Mouse (Mus musculus) hindbrain, embryonic 14.5 days (tissue): ENCODE results near the gene Opalin. TPM values are rescaled to one million over a fixed set of nuclear protein-coding genes. Genes with fewer than 3 reads are reported as not detected.

Experiments
- ATAC-seq: fragments of 200-750 bp; cut with Nextera tagmentation; 2 replicates; pipeline ENCODE4 v1.8.0; 2017; ENCODE audit warnings: moderate number of reproducible peaks, mild to moderate bottlenecking, moderate TSS enrichment, moderate library complexity; ENCODE audit not compliant: low FRiP score
- DNase-seq: peaks from one replicate; pipeline ENCODE4 v3.0.0-alpha.2; 2015; ENCODE audit warnings: low spot score
- H3K27ac ChIP-seq: fragments of 300-500 bp; sonication (generic); 2 replicates; pipeline ENCODE4 v1.5.1; 2014; ENCODE audit warnings: mild to moderate bottlenecking, moderate library complexity
- H3K27me3 ChIP-seq: fragments of 300-500 bp; sonication (generic); 2 replicates; pipeline ENCODE4 v1.6.1; 2014; ENCODE audit warnings: mild to moderate bottlenecking, low read length, mixed read lengths; ENCODE audit not compliant: control insufficient read depth, insufficient read depth
- H3K36me3 ChIP-seq: fragments of 300-500 bp; sonication (generic); replicated peaks from 2 replicates; pipeline ENCODE4 v1.6.1; 2014; ENCODE audit not compliant: control insufficient read depth, insufficient read depth
- H3K4me1 ChIP-seq: fragments of 300-500 bp; sonication (generic); replicated peaks from 2 replicates; pipeline ENCODE4 v1.6.1; 2014; ENCODE audit warnings: antibody characterized with exemption, low read length, mixed read lengths; ENCODE audit not compliant: control insufficient read depth, insufficient read depth
- H3K4me2 ChIP-seq: fragments of 300-500 bp; sonication (generic); replicated peaks from 2 replicates; pipeline ENCODE4 v1.6.1; 2014; ENCODE audit warnings: mild to moderate bottlenecking, moderate library complexity
- H3K4me3 ChIP-seq: fragments of 300-500 bp; sonication (generic); replicated peaks from 2 replicates; pipeline ENCODE4 v1.5.1; 2014; ENCODE audit warnings: mild to moderate bottlenecking, low read length
- H3K9ac ChIP-seq: fragments of 300-500 bp; sonication (generic); 2 replicates; pipeline ENCODE4 v1.6.1; 2014
- H3K9me3 ChIP-seq: fragments of 300-500 bp; sonication (generic); 2 replicates; pipeline ENCODE4 v1.6.1; 2016; ENCODE audit warnings: low read length; ENCODE audit not compliant: control insufficient read depth
- WGBS: fragments of 180-500 bp; shearing (Covaris S2); extraction: QIAGEN DNeasy Blood & Tissue Kit; methylation state at CpG from one replicate; pipeline ENCODE4 v1.1.7; 2014; 5-methylcytosine and 5-hydroxymethylcytosine counted together
- polyA plus RNA-seq: library from polyadenylated mRNA; unstranded; fragments of >200 nt; fragmentation: Nextera tagmentation; extraction: Ambion mirVana; gene quantifications from 2 replicates; pipeline ENCODE4 v1.2.1, GENCODE M21; 2014

Gene Opalin
- polyA plus RNA-seq, 1 experiment from 2014 or later: not detected

DNA sequence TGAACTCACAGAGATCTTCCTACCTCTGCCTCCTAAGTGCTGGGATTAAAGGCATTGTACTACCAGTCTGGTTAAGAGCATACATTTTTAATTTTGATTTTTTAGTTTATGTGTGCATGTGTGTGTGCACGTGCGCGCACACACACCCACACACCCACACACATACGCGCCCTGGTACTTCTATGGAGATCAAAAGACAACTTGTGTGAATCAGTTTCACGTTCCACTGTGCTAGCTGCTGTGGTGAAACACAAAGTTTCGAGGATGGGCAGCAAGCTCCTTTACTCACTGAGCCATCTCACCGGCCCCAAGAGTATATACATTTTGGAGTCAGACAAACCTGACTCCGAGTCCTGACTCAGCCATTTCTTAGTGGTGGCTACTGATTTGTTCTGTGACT, 49.3 kb downstream of the Opalin start:
- Histone ChIP-seq H3K9me3 (no peaks in the 10 kb centered on the region), H3K27ac (no peak overlapping the region), H3K9ac (no peak overlapping the region), H3K4me1 (no peaks in the 10 kb centered on the region), H3K36me3 (no peaks in the 10 kb centered on the region), H3K4me2 (no peak overlapping the region), H3K27me3 (no peaks in the 10 kb centered on the region), H3K4me3 (no peak overlapping the region)
- no peak for ATAC-seq
- no peak for DNase-seq
- 92% methylated on average over 9 of the region's 9 CpGs for WGBS

DNA sequence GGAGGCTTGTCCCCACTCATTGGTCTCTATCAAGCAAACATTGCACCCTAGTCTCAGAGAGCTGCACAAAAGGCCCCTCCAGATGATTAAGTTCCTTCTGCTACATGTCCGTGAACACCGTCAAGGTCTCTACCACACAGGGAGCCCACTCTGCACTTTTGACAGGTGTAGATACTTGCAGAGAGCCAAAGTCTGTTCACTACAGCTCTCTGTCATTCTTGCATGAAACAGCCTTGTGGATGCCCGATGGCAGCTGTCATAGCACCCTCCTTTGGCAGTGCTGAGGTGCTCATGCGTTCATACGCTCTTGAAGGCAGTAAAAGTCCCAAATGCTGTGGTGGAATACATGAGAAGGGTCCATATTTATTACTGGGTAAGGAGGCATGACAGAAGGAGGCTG, 49.9 kb downstream of the Opalin start:
- WGBS: 93% methylated on average over 5 of the region's 5 CpGs
- H3K36me3 ChIP-seq: no peaks in the 10 kb centered on the region

DNA sequence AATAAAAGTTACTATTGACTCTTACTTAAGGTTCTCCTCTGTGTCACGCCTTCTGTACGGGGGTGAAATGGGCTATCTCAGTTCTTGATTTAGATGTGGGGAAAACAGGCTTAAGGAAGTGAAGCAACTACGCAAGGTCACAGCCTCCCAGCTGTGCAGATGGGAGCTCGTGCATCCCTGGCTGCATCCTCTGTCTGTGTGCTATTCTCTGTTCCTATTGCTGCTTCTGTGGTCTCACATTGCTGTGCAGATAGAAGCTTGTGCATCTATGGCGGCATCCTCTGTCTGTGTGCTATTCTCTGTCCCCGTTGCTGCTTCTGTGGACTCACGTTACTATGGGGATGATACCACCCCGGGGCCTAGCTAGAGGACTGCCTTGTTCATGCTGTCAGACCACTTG, 50.4 kb downstream of the Opalin start:
- ATAC-seq (no peak), DNase-seq (no peak)
- H3K9ac ChIP-seq: no peak overlapping the region
- no peak overlapping the region for H3K4me3 ChIP-seq
- no peaks in the 10 kb centered on the region for H3K4me1 ChIP-seq
- no peak overlapping the region for H3K4me2 ChIP-seq
- no peaks in the 10 kb centered on the region for H3K9me3 ChIP-seq
- no peaks in the 10 kb centered on the region for H3K36me3 ChIP-seq
- H3K27ac ChIP-seq: no peak overlapping the region
- H3K27me3 ChIP-seq: no peaks in the 10 kb centered on the region
- WGBS: 81% methylated on average over 8 of the region's 8 CpGs

More for the DNA sequence above, 49.9 kb downstream of the Opalin start:
- H3K27ac ChIP-seq: no peak overlapping the region
- H3K27me3 ChIP-seq: no peaks in the 10 kb centered on the region
- ATAC-seq (no peak), DNase-seq (no peak)
- H3K4me1 ChIP-seq: no peaks in the 10 kb centered on the region
- H3K9me3 ChIP-seq: no peaks in the 10 kb centered on the region
- H3K9ac ChIP-seq: no peak overlapping the region
- H3K4me3 ChIP-seq: no peak overlapping the region
- H3K4me2 ChIP-seq: no peak overlapping the region

DNA sequence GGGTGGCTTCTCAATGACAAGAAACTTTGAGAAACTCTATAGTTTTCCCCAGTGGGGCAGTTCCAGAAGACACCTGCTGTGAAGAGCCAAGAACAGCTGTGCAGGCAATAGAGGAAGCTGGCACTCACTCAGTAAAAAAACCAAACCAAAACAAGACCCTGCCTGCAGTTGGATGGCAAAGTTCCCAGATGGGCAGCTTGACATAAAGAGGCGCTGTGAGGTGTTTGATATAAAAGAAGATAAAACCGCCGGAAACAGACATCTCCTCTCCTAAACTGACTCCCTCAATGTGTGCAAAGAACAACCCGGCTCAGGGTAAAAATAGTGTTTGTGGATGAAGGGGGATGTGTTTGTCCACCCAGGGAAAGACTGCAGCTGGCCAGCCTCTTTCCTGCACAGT, 54.7 kb downstream of the Opalin start:
- WGBS: 73% methylated on average over 4 of the region's 4 CpGs
- H3K9ac ChIP-seq: no peak overlapping the region
- no peaks in the 10 kb centered on the region for H3K36me3 ChIP-seq
- H3K4me3 ChIP-seq: no peak overlapping the region
- ATAC-seq: no peak
- H3K4me2 ChIP-seq: no peak overlapping the region
- DNase-seq: peak; percentile 24
- H3K9me3 ChIP-seq: no peaks in the 10 kb centered on the region
- H3K4me1 ChIP-seq: no peaks in the 10 kb centered on the region
- no peak overlapping the region for H3K27ac ChIP-seq
- no peaks in the 10 kb centered on the region for H3K27me3 ChIP-seq

DNA sequence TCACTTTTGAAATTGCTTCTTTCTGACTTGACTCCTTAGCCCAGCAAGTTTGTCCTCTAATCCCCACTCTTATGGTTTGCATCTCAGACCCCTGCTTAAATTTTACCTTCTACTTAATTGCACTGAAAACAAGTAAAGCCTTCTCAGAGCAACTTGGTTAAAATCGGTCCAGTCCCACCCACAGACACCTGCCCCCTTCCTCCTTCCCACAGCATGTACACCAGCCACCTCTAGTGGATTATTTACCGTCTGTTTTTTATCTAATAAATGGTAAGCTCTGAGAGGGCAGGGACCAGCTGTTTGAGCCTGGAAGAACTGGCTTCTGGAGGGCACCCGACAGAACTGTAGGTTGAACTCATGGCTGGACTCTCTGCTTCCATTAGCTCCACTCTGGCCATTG, 56.4 kb downstream of the Opalin start:
- ATAC-seq: no peak
- WGBS: 84% methylated on average over 3 of the region's 3 CpGs

DNA sequence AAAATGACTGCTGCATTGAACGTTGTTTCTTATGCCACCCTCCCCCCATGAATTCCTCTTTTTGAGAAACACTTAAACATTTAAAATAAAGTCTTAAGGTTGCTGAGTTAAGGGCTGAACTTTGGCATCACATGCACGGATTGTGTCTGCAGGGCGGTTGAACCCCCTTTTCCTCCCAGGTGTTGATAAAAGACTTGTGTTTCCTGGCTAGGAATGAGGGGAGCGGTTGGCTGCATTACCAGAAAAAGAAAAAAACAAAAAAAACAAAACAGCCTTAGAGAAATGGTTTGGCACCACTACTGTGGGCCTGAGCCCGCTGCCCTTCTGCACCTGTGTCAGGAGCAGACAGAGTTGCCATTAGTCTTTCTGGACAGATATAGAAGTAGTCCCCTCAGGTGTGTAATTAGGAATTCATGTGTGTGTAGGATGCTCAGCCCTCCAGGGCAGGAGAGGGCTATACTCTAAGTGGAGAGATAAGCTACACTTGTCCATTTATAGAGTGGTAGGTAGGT, 57.7 kb downstream of the Opalin start:
- 90% methylated on average over 5 of the region's 5 CpGs for WGBS
- H3K9me3 ChIP-seq: no peaks in the 10 kb centered on the region
- no peak overlapping the region for H3K4me3 ChIP-seq
- H3K4me1 ChIP-seq: no peaks in the 10 kb centered on the region; the same call in 1 of the 2 replicates
- H3K27ac ChIP-seq: no peak overlapping the region
- no peaks in the 10 kb centered on the region for H3K27me3 ChIP-seq
- no peak for ATAC-seq
- H3K4me2 ChIP-seq: no peak overlapping the region
- no peak for DNase-seq
- H3K36me3 ChIP-seq: no peaks in the 10 kb centered on the region
- no peak overlapping the region for H3K9ac ChIP-seq

More for the DNA sequence above, 56.4 kb downstream of the Opalin start:
- Histone ChIP-seq H3K36me3 (no peaks in the 10 kb centered on the region), H3K9me3 (no peaks in the 10 kb centered on the region), H3K4me1 (no peaks in the 10 kb centered on the region), H3K27me3 (no peaks in the 10 kb centered on the region), H3K4me3 (no peak overlapping the region), H3K4me2 (no peak overlapping the region), H3K27ac (no peak overlapping the region), H3K9ac (no peak overlapping the region)
- no peak for DNase-seq

DNA sequence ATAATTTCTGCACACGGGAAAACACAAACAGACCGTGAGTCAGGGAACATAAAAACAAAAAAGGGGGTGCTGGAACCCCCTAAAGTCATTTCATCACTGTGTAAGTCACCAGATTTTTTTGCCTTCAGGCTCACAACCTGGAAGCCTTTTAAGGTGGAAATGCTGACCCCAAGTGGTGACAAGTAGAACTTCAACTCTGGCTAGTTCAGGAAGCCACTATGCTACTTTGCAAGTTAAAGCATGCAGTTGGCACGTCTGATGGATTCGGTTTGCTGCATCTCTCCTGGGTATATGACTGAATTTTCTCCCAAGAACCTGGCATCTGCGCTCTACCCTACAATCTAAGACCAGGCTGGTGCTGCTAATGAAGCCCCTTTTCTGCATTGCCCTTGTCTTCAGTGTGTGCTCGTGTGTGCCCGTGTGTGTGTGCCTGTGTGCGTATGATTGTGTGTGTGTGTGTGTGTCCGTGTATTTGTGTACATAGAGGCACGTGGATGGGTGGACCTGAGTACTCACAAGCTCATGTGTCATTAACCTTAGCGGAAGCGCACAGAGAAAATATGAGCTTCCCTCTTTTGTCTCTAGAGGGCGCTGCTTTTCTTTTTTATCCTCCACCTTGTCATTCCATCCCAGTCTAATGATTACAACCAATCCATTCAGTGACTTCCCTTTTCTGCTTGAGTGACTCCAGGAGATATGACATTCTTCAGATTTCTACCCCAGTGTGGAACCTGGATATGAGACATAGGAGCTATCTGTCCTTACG, 60.8 kb downstream of the Opalin start:
- DNase-seq (peak; percentile 84), ATAC-seq (peak; percentile 65; the same call in 1 of the 2 replicates)
- Histone ChIP-seq H3K4me2 (peak overlapping the region; percentile 42), H3K36me3 (no peaks in the 10 kb centered on the region), H3K9me3 (no peaks in the 10 kb centered on the region), H3K4me3 (no peak overlapping the region), H3K9ac (no peak overlapping the region), H3K27me3 (peaks cover 7% of the 10 kb centered on the region; the same call in 1 of the 2 replicates), H3K27ac (no peak overlapping the region), H3K4me1 (no peaks in the 10 kb centered on the region; the same call in 1 of the 2 replicates)
- WGBS: 16% methylated on average over 14 of the region's 14 CpGs

DNA sequence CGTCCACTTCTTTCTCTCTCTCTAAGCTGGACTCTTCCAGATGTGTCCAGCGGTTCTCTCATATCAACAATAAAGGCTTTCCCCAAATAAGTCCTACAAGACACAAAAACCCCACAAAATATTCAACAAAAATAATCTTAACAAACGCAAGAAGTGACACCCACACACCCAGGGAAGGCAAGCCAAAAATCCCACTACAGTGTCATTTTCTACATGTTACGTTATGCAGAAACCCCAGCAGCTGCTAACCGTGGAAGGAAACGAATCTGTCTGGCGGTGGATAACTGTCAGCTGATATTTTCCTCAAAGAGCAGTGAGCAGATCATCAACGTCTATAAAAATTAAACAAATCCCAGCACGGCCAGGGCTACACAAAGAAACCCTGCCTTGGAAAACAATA, 62.9 kb downstream of the Opalin start:
- ATAC-seq: no peak
- WGBS: 38% methylated on average over 9 of the region's 9 CpGs

DNA sequence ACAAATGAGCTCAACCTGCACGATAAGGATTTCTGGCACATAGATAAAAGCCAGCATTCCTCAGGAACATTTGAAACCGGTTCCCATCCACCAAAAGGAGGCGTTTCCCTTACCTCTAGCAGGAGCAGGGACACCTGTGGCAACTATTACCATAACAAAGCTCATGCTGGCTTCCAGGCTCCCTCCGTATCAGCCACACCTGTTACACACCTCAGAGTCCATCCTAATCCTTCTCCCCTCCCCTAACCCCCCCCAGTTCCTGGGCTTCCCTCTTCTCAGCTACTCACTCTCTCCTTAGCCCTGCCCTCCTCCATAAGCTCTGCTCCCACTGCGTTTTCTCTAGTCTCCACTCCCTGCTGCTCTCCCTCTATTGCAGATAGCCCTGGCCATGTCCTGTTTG, 63.3 kb downstream of the Opalin start:
- DNase-seq (no peak), ATAC-seq (no peak)
- no peak overlapping the region for H3K9ac ChIP-seq
- H3K4me3 ChIP-seq: no peak overlapping the region
- no peak overlapping the region for H3K27ac ChIP-seq
- WGBS: 7% methylated on average over 5 of the region's 5 CpGs
- H3K4me1 ChIP-seq: no peaks in the 10 kb centered on the region; the same call in 1 of the 2 replicates
- H3K27me3 ChIP-seq: peaks cover 7% of the 10 kb centered on the region; the same call in 1 of the 2 replicates
- H3K36me3 ChIP-seq: no peaks in the 10 kb centered on the region
- H3K9me3 ChIP-seq: no peaks in the 10 kb centered on the region
- H3K4me2 ChIP-seq: no peak overlapping the region

More for the DNA sequence above, 62.9 kb downstream of the Opalin start:
- peaks cover 7% of the 10 kb centered on the region; the same call in 1 of the 2 replicates for H3K27me3 ChIP-seq
- no peak overlapping the region for H3K9ac ChIP-seq
- no peaks in the 10 kb centered on the region; the same call in 1 of the 2 replicates for H3K4me1 ChIP-seq
- no peaks in the 10 kb centered on the region for H3K9me3 ChIP-seq
- H3K36me3 ChIP-seq: no peaks in the 10 kb centered on the region
- H3K27ac ChIP-seq: no peak overlapping the region
- H3K4me3 ChIP-seq: no peak overlapping the region
- DNase-seq: no peak
- no peak overlapping the region for H3K4me2 ChIP-seq
